Comparison of ENCODE assay signal across 8 mouse cellular contexts in genomic region chr10:85871698-85872478, GRCm38 (mm10). TPM values are rescaled to one million over a fixed set of nuclear protein-coding genes. Genes with fewer than 3 reads are reported as not detected.
A peak's percentile ranks its signal among the peaks of the same experiment; 100 is the strongest.
DNase-seq lines count a peak whose midpoint lies in the region; ATAC-seq and TF ChIP-seq lines count a peak whose summit lies in the region.

No protein-coding gene starts in this region.

- H3K27me3 ChIP-seq in megakaryocyte, embryonic 14.5 days (replicated peaks), result no peaks in the 10 kb centered on the region

- H3K27ac ChIP-seq in cortical plate, adult 2 months (ENCODE audit: insufficient read depth, low read length), result no peak overlapping the region

- H3K4me1 ChIP-seq in cortical plate, adult 2 months (ENCODE audit: control insufficient read depth, insufficient read depth, low read length), result peaks cover 2% of the 10 kb centered on the region; the same call in 1 of the 2 replicates
- H3K4me1 ChIP-seq in megakaryocyte, embryonic 14.5 days, result peaks cover 16% of the 10 kb centered on the region

- TF ChIP-seq CTCF in cortical plate, adult 2 months (IDR thresholded peaks at IDR 0.05; ENCODE audit: extremely low read depth, insufficient read depth, low read length), result no peak

- H3K4me3 ChIP-seq in cortical plate, adult 2 months (ENCODE audit: insufficient read depth, low read length), result peak overlapping the region; percentile 98
- H3K4me3 ChIP-seq in megakaryocyte, embryonic 14.5 days (replicated peaks), result peak overlapping the region; percentile 98

- peak; percentile 78 to 83 for DNase-seq in gastrocnemius, adult 8-10 months (ENCODE audit: low spot score in 2 of 2)
- DNase-seq in hindlimb bud, embryonic 11.5 days (ENCODE audit: extremely low spot score, low read depth, low spot score), result peak; percentile 56
- DNase-seq in left cerebral cortex, adult 8-10 months (ENCODE audit: low spot score in 2 of 2), result peak; percentile 87 to 90
- DNase-seq in right cerebral cortex, postnatal 10 days (ENCODE audit: low spot score in 2 of 2), result peak; percentile 95
- peak; percentile 94 for DNase-seq in urinary bladder, postnatal 25 days (ENCODE audit: low spot score)

- TF ChIP-seq POLR2A in cortical plate, adult 2 months (IDR thresholded peaks at IDR 0.05; ENCODE audit: extremely low read depth, insufficient read depth, low read length), result peak; percentile 52; the same call in 1 of the 2 replicates

- peaks cover 33% of the 10 kb centered on the region for H3K36me3 ChIP-seq in megakaryocyte, embryonic 14.5 days (replicated peaks; ENCODE audit: low read length)

- ATAC-seq in activated CD4-positive, CD25-positive, alpha-beta regulatory T cell, adult 4 months, result peak; percentile 86

- H3K9me3 ChIP-seq in megakaryocyte, embryonic 14.5 days, result no peaks in the 10 kb centered on the region

RNA-seq across cellular contexts. Expression of gene Pwp1, which starts 42.6 kb away (rescaled TPM):
- 10 to 100 TPM; 42.9 to 44.3 TPM for polyA plus RNA-seq in activated CD4-positive, CD25-positive, alpha-beta regulatory T cell, adult 4 months (2017; shearing (Covaris generic))
- 15.6 and 16.5 TPM in 2 replicates for polyA plus RNA-seq in cortical plate, adult 2 months (2012; rRNA removed)
- 10 to 100 TPM; 14.5 to 21.5 (median 17.7) TPM for total RNA-seq in gastrocnemius, adult 8-10 months (2022)
- 10 to 100 TPM; 16.3 to 20.5 (median 20.0) TPM for total RNA-seq in left cerebral cortex, adult 8-10 months (2022)
- polyA plus RNA-seq in megakaryocyte, embryonic 14.5 days (2012; ENCODE audit: insufficient read depth, low replicate concordance), result 6.6 TPM in 1 of 2 replicates, not detected in the other

RNA-seq across cellular contexts. Expression of gene Prdm4, which starts 45.1 kb away (rescaled TPM):
- 1 to 10 TPM; 4.8 to 5.2 TPM for polyA plus RNA-seq in activated CD4-positive, CD25-positive, alpha-beta regulatory T cell, adult 4 months (2017; shearing (Covaris generic))
- polyA plus RNA-seq in cortical plate, adult 2 months (2012; rRNA removed), result 26.6 and 29.5 TPM in 2 replicates
- 10 to 100 TPM; 14.2 to 19.6 (median 16.8) TPM for total RNA-seq in gastrocnemius, adult 8-10 months (2022)
- 10 to 100 TPM; 27.6 to 31.2 (median 29.4) TPM for total RNA-seq in left cerebral cortex, adult 8-10 months (2022)
- polyA plus RNA-seq in megakaryocyte, embryonic 14.5 days (2012; ENCODE audit: insufficient read depth, low replicate concordance), result 1.4 and 2.2 TPM in 2 replicates

RNA-seq across cellular contexts. Expression of gene Ascl4, which starts 55.6 kb away (rescaled TPM):
- polyA plus RNA-seq in activated CD4-positive, CD25-positive, alpha-beta regulatory T cell, adult 4 months (2017; shearing (Covaris generic)), result under 1 TPM; 0.16 to 0.23 TPM
- polyA plus RNA-seq in cortical plate, adult 2 months (2012; rRNA removed), result 0.29 and 0.53 TPM in 2 replicates
- not detected for total RNA-seq in gastrocnemius, adult 8-10 months (2022)
- total RNA-seq in left cerebral cortex, adult 8-10 months (2022), result 1 to 10 TPM in 1 of 4 experiments, under 1 TPM in 2, not detected in 1; 0.19 to 1.1 (median 0.59) TPM
- polyA plus RNA-seq in megakaryocyte, embryonic 14.5 days (2012; ENCODE audit: insufficient read depth, low replicate concordance), result not detected in 2 replicates
